Mouse (Mus musculus): Measurements from ENCODE around the gene Olfr221. TPM values are rescaled to one million over a fixed set of nuclear protein-coding genes. Genes with fewer than 3 reads are reported as not detected.

The Olfr221 gene
- polyA plus RNA-seq, 1 experiment from 2014 or later: not detected

DNA sequence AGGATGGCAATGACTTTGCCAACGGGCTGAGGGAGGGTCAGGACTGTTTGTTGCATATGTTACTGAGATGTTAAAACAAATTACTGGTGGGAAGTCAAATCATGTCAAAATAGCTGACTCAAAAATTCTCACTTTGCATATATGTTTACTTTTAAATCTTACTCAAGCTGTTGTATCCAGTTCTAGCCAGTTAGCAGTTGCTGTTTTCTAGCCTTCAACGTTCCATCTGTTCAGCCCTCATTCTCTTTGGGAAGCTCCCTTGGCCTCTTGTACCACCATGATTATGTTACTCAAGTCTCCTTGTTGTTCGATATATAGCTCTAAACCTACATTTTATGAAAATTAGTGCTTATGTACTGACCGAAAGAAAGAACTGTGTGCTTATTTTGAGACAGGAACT, 15.9 kb downstream of the Olfr221 start:
- Histone ChIP-seq H3K9me3 (replicated peaks) (no peaks in the 10 kb centered on the region), H3K27me3 (ENCODE audit: low read depth, poor library complexity, severe bottlenecking) (no peaks in the 10 kb centered on the region), H3K4me3 (no peak overlapping the region), H3K27ac (no peak overlapping the region), H3K4me1 (peaks cover 18% of the 10 kb centered on the region), H3K36me3 (no peaks in the 10 kb centered on the region)
- DNase-seq (ENCODE audit: low spot score): no peak
- WGBS: 88% methylated on average over 4 of the region's 4 CpGs

GRCm38 (mm10) chr14:52024133-52024532, 18.1 kb downstream of the Olfr221 start:
- H3K27ac ChIP-seq: no peak overlapping the region
- no peaks in the 10 kb centered on the region for H3K36me3 ChIP-seq

GRCm38 (mm10) chr14:52022709-52023459, 19.4 kb downstream of the Olfr221 start:
- Histone ChIP-seq H3K27me3 (ENCODE audit: low read depth, poor library complexity, severe bottlenecking) (no peaks in the 10 kb centered on the region), H3K36me3 (peaks cover 7% of the 10 kb centered on the region), H3K9me3 (replicated peaks) (no peaks in the 10 kb centered on the region), H3K27ac (peak overlapping the region; percentile 86), H3K4me1 (peaks cover 40% of the 10 kb centered on the region), H3K4me3 (peak overlapping the region; percentile 45)
- WGBS: 7% methylated on average over 23 of the region's 23 CpGs
- peak; percentile 89 for DNase-seq (ENCODE audit: low spot score)

More at GRCm38 (mm10) chr14:52024133-52024532, 18.1 kb downstream of the Olfr221 start:
- Histone ChIP-seq H3K27me3 (ENCODE audit: low read depth, poor library complexity, severe bottlenecking) (no peaks in the 10 kb centered on the region), H3K9me3 (replicated peaks) (no peaks in the 10 kb centered on the region), H3K4me3 (no peak overlapping the region), H3K4me1 (peaks cover 30% of the 10 kb centered on the region)
- DNase-seq (ENCODE audit: low spot score): no peak
- 91% methylated on average over 2 of the region's 2 CpGs for WGBS

GRCm38 (mm10) chr14:52022244-52022708, 20.0 kb downstream of the Olfr221 start:
- Histone ChIP-seq H3K4me3 (peak overlapping the region; percentile 45), H3K4me1 (peaks cover 40% of the 10 kb centered on the region), H3K27ac (peak overlapping the region; percentile 86), H3K9me3 (replicated peaks) (no peaks in the 10 kb centered on the region), H3K36me3 (peaks cover 9% of the 10 kb centered on the region), H3K27me3 (ENCODE audit: low read depth, poor library complexity, severe bottlenecking) (no peaks in the 10 kb centered on the region)
- no peak for DNase-seq (ENCODE audit: low spot score)
- WGBS: 64% methylated on average over 3 of the region's 3 CpGs

- peaks cover 9% of the 10 kb centered on the region for H3K36me3 ChIP-seq
- H3K4me3 ChIP-seq: peak overlapping the region; percentile 76; the same call in 1 of the 2 replicates
- no peak for DNase-seq (ENCODE audit: low spot score)
- no peaks in the 10 kb centered on the region for H3K9me3 ChIP-seq (replicated peaks)
- H3K4me1 ChIP-seq: peaks cover 44% of the 10 kb centered on the region
- H3K27ac ChIP-seq: peak overlapping the region; percentile 100; the same call in 1 of the 2 replicates
- 91% methylated on average over 8 of the region's 8 CpGs for WGBS
- H3K27me3 ChIP-seq (ENCODE audit: low read depth, poor library complexity, severe bottlenecking): no peaks in the 10 kb centered on the region
Observed at GRCm38 (mm10) chr14:52021568-52022212, 20.6 kb downstream of the Olfr221 start.

- H3K27ac ChIP-seq: peak overlapping the region; percentile 100
- H3K27me3 ChIP-seq (ENCODE audit: low read depth, poor library complexity, severe bottlenecking): no peaks in the 10 kb centered on the region
- no peak for DNase-seq (ENCODE audit: low spot score)
- H3K36me3 ChIP-seq: peaks cover 11% of the 10 kb centered on the region
- H3K4me1 ChIP-seq: peaks cover 50% of the 10 kb centered on the region
- H3K9me3 ChIP-seq (replicated peaks): no peaks in the 10 kb centered on the region
- 77% methylated on average over 4 of the region's 4 CpGs for WGBS
- peak overlapping the region; percentile 76 for H3K4me3 ChIP-seq
Observed at GRCm38 (mm10) chr14:52021138-52021529, 21.1 kb downstream of the Olfr221 start.

GRCm38 (mm10) chr14:52020486-52021137, 21.6 kb downstream of the Olfr221 start, which contains the start of gene Zfp219:
Gene Zfp219 (minus strand): TSS chr14:52020733.
- Histone ChIP-seq H3K4me3 (peak within 1 kb of the TSS; percentile 76), H3K36me3 (peaks cover 11% of the 10 kb centered on the region), H3K27me3 (ENCODE audit: low read depth, poor library complexity, severe bottlenecking) (no peaks in the 10 kb centered on the region), H3K4me1 (peaks cover 55% of the 10 kb centered on the region), H3K27ac (peak within 1 kb of the TSS; percentile 100), H3K9me3 (replicated peaks) (no peaks in the 10 kb centered on the region)
- DNase-seq (ENCODE audit: low spot score): peak; percentile 81
- 9% methylated on average over 15 of the region's 15 CpGs for WGBS

- Histone ChIP-seq H3K4me3 (peak overlapping the region; percentile 76), H3K36me3 (peaks cover 11% of the 10 kb centered on the region), H3K27me3 (ENCODE audit: low read depth, poor library complexity, severe bottlenecking) (no peaks in the 10 kb centered on the region), H3K27ac (peak overlapping the region; percentile 100), H3K9me3 (replicated peaks) (no peaks in the 10 kb centered on the region), H3K4me1 (peaks cover 62% of the 10 kb centered on the region)
- peak; percentile 97 for DNase-seq (ENCODE audit: low spot score)
- whole genome bisulfite sequencing: under 1% methylated on average over 72 of the region's 74 CpGs
Observed at GRCm38 (mm10) chr14:52019590-52020340, 22.5 kb downstream of the Olfr221 start.

DNA sequence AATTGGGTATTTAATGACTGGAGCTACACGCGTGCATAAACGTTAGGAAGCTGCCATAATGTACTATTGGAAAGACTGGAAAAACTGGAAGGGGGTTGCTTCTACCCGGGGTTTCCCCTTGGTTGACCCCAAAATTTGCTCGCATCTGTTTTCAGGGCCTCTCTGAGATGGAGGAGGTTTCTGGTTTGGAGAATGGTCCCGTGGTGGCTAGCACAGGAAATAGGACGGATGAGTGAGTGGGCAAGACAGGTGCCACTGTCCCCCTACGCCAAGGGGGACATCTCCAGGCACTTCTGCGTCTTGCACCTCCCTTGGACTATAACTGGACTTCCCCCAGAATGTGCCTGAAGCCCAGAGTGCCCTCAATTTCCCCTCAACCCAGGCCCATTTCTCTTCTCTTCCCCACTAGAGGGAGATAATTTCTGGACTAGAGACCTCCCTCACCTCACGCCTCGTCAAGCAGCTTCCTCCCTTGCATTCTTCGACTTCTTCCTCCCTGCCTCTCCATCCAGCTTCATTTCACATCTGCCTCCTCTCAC, 23.1 kb downstream of the Olfr221 start:
- H3K9me3 ChIP-seq (replicated peaks): no peaks in the 10 kb centered on the region
- H3K4me3 ChIP-seq: peak overlapping the region; percentile 76
- no peaks in the 10 kb centered on the region for H3K27me3 ChIP-seq (ENCODE audit: low read depth, poor library complexity, severe bottlenecking)
- DNase-seq (ENCODE audit: low spot score): no peak
- peaks cover 11% of the 10 kb centered on the region for H3K36me3 ChIP-seq
- H3K27ac ChIP-seq: peak overlapping the region; percentile 100
- H3K4me1 ChIP-seq: peaks cover 62% of the 10 kb centered on the region
- 46% methylated on average over 12 of the region's 12 CpGs for WGBS

DNA sequence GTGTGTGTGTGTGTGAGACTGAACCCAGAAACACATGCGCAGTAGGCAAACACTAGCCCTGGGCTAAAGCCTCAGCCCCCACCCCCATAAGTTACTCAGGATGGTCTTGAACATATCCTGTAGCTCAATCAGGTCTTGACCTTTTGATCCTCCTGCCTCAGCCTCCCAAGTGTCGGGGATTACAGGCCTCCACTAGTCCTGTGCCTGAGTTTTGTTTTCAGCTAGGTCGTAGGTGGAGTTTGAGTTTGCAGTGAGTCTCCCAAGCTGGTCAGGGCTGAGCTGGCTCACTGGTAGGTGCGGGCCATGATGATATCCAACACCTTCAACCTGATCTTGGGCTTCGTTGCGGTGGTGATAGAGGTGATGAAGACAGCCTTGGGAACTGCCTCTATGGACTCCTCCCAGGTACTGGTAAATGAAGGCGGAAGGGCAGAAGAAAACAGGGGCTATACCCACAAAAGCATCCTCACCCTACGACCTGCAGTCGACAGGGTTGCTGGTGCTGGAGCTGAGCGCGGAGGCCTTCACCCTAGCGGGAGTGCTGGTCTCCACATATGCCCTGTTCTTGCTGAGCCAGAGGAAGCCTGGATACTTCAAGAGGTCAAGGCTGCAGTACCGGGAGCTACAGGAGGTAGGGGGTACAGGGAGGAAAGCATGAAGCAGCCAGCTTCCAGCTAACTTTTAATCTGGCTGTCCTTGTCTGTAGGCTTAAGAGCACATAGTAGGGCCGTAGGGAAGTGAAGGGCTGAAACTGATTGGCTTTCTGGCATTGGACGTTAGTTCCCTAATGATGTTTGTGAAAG, 23.8 kb downstream of the Olfr221 start:
- DNase-seq (ENCODE audit: low spot score): no peak
- Histone ChIP-seq H3K27ac (peak overlapping the region; percentile 100), H3K27me3 (ENCODE audit: low read depth, poor library complexity, severe bottlenecking) (no peaks in the 10 kb centered on the region), H3K36me3 (peaks cover 11% of the 10 kb centered on the region), H3K4me1 (peaks cover 63% of the 10 kb centered on the region), H3K4me3 (peak overlapping the region; percentile 76), H3K9me3 (replicated peaks) (no peaks in the 10 kb centered on the region)
- WGBS: 94% methylated on average over 15 of the region's 15 CpGs

DNA sequence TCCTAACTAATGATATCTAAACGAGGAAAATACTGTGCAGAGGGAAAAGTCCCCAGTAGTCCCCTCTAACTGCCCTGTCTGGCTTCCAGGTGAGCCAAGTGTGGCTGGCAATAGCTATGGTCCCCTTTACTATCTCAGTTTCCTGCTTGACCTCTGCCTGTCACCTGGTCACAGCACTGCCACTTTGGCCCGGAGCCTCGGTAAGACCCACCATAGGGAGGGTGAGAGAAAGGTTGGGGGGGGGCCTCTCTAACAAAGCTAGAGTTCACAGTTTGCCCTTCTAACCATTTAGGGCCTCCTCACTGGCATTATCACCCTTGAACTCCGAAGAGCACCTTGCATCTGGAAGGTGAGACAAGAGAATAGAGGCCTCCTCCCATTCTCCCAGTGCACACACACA, 24.6 kb downstream of the Olfr221 start:
- Histone ChIP-seq H3K27ac (no peak overlapping the region), H3K36me3 (peaks cover 11% of the 10 kb centered on the region), H3K4me1 (peaks cover 63% of the 10 kb centered on the region), H3K27me3 (ENCODE audit: low read depth, poor library complexity, severe bottlenecking) (no peaks in the 10 kb centered on the region), H3K4me3 (no peak overlapping the region), H3K9me3 (replicated peaks) (no peaks in the 10 kb centered on the region)
- DNase-seq (ENCODE audit: low spot score): no peak
- 88% methylated on average over 4 of the region's 4 CpGs for WGBS

Measured in limb, embryonic 10.5 days (tissue).